Mouse (Mus musculus) forebrain, embryonic 15.5 days (tissue): ENCODE measurements around the gene Utp15. TPM values are rescaled to one million over a fixed set of nuclear protein-coding genes. Genes with fewer than 3 reads are reported as not detected.

ENCODE experiments used
- ATAC-seq: fragments of 200-750 bp; cut with Nextera tagmentation; replicated peaks from 2 replicates; pipeline ENCODE4 v1.8.0; 2017; ENCODE audit warnings: mild to moderate bottlenecking, moderate TSS enrichment, moderate library complexity
- H3K27ac ChIP-seq: fragments of 300-500 bp; sonication (generic); replicated peaks from 2 replicates; pipeline ENCODE4 v1.5.1; 2015; ENCODE audit warnings: mild to moderate bottlenecking, inconsistent platforms
- H3K27me3 ChIP-seq: fragments of 300-500 bp; sonication (generic); 2 replicates; pipeline ENCODE4 v1.6.1; 2015; ENCODE audit warnings: inconsistent platforms
- H3K36me3 ChIP-seq: fragments of 300-500 bp; sonication (generic); 2 replicates; pipeline ENCODE4 v1.6.1; 2015; ENCODE audit warnings: mild to moderate bottlenecking, inconsistent platforms
- H3K4me1 ChIP-seq: fragments of 300-500 bp; sonication (generic); 2 replicates; pipeline ENCODE4 v1.6.1; 2015; ENCODE audit warnings: inconsistent platforms
- H3K4me2 ChIP-seq: fragments of 300-500 bp; sonication (generic); replicated peaks from 2 replicates; pipeline ENCODE4 v1.6.1; 2015; ENCODE audit warnings: mild to moderate bottlenecking, inconsistent platforms
- H3K4me3 ChIP-seq: fragments of 300-500 bp; sonication (generic); 2 replicates; pipeline ENCODE4 v1.5.1; 2015; ENCODE audit warnings: mild to moderate bottlenecking, inconsistent platforms
- H3K9ac ChIP-seq: fragments of 300-500 bp; sonication (generic); replicated peaks from 2 replicates; pipeline ENCODE4 v1.6.1; 2015; ENCODE audit warnings: mild to moderate bottlenecking, inconsistent platforms
- H3K9me3 ChIP-seq: fragments of 300-500 bp; sonication (generic); 2 replicates; pipeline ENCODE4 v1.6.1; 2016; ENCODE audit warnings: inconsistent platforms
- WGBS: fragments of 180-500 bp; shearing (Covaris S2); methylation state at CpG from one replicate; pipeline ENCODE4 v1.1.7; 2015; ENCODE audit warnings: mixed read lengths; 5-methylcytosine and 5-hydroxymethylcytosine counted together
- polyA plus RNA-seq: library from polyadenylated mRNA; unstranded; fragments of >200 nt; fragmentation: Nextera tagmentation; extraction: Ambion mirVana; gene quantifications from 2 replicates; pipeline ENCODE4 v1.2.1, GENCODE M21; 2015

Utp15 gene
- polyA plus RNA-seq, 1 experiment from 2014 or later, result 34.4 TPM

GRCm38 (mm10) chr13:98205111-98205510 is 57.7 kb downstream of the Utp15 start:
- Histone ChIP-seq H3K9me3 (no peaks in the 10 kb centered on the region), H3K27me3 (peaks cover 2% of the 10 kb centered on the region; the same call in 1 of the 2 replicates), H3K9ac (no peak overlapping the region), H3K4me2 (peak overlapping the region; percentile 97), H3K4me1 (peaks cover 7% of the 10 kb centered on the region), H3K4me3 (peak overlapping the region; percentile 61; the same call in 1 of the 2 replicates), H3K36me3 (no peaks in the 10 kb centered on the region), H3K27ac (no peak overlapping the region)
- ATAC-seq, result no peak
- 37% methylated on average over 8 of the region's 8 CpGs for WGBS

GRCm38 (mm10) chr13:98204371-98204770 is 58.5 kb downstream of the Utp15 start:
- Histone ChIP-seq H3K4me1 (peaks cover 7% of the 10 kb centered on the region), H3K36me3 (no peaks in the 10 kb centered on the region), H3K4me2 (no peak overlapping the region), H3K4me3 (no peak overlapping the region), H3K9ac (no peak overlapping the region), H3K27ac (no peak overlapping the region), H3K27me3 (peaks cover 2% of the 10 kb centered on the region; the same call in 1 of the 2 replicates), H3K9me3 (no peaks in the 10 kb centered on the region)
- no peak for ATAC-seq
- 92% methylated on average over 8 of the region's 8 CpGs for WGBS

- H3K4me2 ChIP-seq, result no peak overlapping the region
- no peak for ATAC-seq
- H3K27ac ChIP-seq, result no peak overlapping the region
- WGBS, result 58% methylated on average over 9 of the region's 9 CpGs
- no peaks in the 10 kb centered on the region for H3K9me3 ChIP-seq
- H3K27me3 ChIP-seq, result peaks cover 2% of the 10 kb centered on the region; the same call in 1 of the 2 replicates
- H3K4me1 ChIP-seq, result peaks cover 7% of the 10 kb centered on the region
- no peaks in the 10 kb centered on the region for H3K36me3 ChIP-seq
- H3K4me3 ChIP-seq, result no peak overlapping the region
- no peak overlapping the region for H3K9ac ChIP-seq
These were observed 61.4 kb downstream of the Utp15 start for GRCm38 (mm10) chr13:98201436-98201835.

Other genes starting within 250 kb of the Utp15 start
- 14.2 and 15.7 TPM in 2 replicates for gene Arhgef28, start 56.6 kb downstream of the Utp15 start, polyA plus RNA-seq
- 59.9 and 62.5 TPM in 2 replicates for gene Ankra2, start within 50 bp of the Utp15 start, polyA plus RNA-seq
- not detected in 2 replicates for gene Gm21976, start 16.8 kb upstream of the Utp15 start, polyA plus RNA-seq
- 585 and 597 TPM in 2 replicates for gene Btf3, start 54.0 kb upstream of the Utp15 start, polyA plus RNA-seq
- gene Foxd1, start 91.2 kb upstream of the Utp15 start, polyA plus RNA-seq, result 0.55 and 0.56 TPM in 2 replicates
- gene Gm10320, start 229.0 kb upstream of the Utp15 start, polyA plus RNA-seq, result 0.59 and 1.4 TPM in 2 replicates